Mouse (Mus musculus): ENCODE results near the gene Gm17387. TPM values are rescaled to one million over a fixed set of nuclear protein-coding genes. Genes with fewer than 3 reads are reported as not detected.
A peak's percentile ranks its signal among the peaks of the same experiment; 100 is the strongest.

The Gm17387 gene
- polyA plus RNA-seq, 1 experiment from 2014 or later = not detected

DNA sequence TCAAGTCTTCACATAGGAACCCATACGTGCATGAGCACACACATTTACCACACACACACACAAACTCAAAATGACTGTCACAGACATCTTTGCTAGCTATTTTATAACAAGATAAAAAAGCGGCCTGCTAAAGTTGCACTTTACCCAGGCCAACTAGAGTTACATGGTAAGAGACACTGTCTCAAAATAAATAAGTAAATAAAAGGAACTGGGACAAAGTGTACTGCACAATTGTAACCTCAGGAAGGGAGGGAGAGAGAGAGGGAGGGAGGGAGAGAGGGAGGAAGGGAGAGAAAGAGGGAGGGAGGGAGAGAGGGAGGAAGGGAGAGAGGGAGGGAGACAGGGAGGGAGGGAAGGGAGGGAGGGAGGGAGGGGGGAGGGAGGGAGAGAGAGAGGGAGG, 23.5 kb downstream of the Gm17387 start:
- H3K27ac ChIP-seq (replicated peaks in 1 of 2; ENCODE audit: control insufficient read depth in 1 of 2, insufficient read depth in 1 of 2, low read depth in 2 of 2, low read length in 2 of 2) = no peak overlapping the region
- WGBS = 72% methylated on average over 2 of the region's 2 CpGs

GRCm38 (mm10) chr7:141055785-141056184, 26.9 kb downstream of the Gm17387 start:
- no peak overlapping the region for H3K9ac ChIP-seq (ENCODE audit: low read length)
- H3K4me1 ChIP-seq (ENCODE audit: control insufficient read depth in 2 of 2, insufficient read depth in 2 of 2, low read length in 2 of 2) = 0 out of 4 replicates have a peak, but pooled peaks cover 2 to 5% of the 10 kb centered on the region in 2 experiments
- ATAC-seq (ENCODE audit: insufficient number of reproducible peaks, insufficient read depth, low FRiP score, low read depth) = no peak
- WGBS = 73% methylated on average over 4 of the region's 4 CpGs
- no peaks in the 10 kb centered on the region for H3K36me3 ChIP-seq (ENCODE audit: control insufficient read depth, insufficient read depth, low read length)
- peaks cover 30% of the 10 kb centered on the region for H3K27me3 ChIP-seq (ENCODE audit: control insufficient read depth, insufficient read depth, low read length)
- no peak overlapping the region for H3K27ac ChIP-seq (replicated peaks in 1 of 2; ENCODE audit: control insufficient read depth in 1 of 2, insufficient read depth in 1 of 2, low read depth in 2 of 2, low read length in 2 of 2)
- no peak overlapping the region for H3K4me2 ChIP-seq (ENCODE audit: low read length)
- no peak overlapping the region for H3K4me3 ChIP-seq (ENCODE audit: control insufficient read depth in 1 of 2, insufficient read depth in 1 of 2, low read depth in 1 of 2, low read length in 2 of 2)
- 0 out of 2 replicates have a peak, but pooled peaks cover 2% of the 10 kb centered on the region for H3K9me3 ChIP-seq (ENCODE audit: control insufficient read depth, low read length)

More for the DNA sequence above, 23.5 kb downstream of the Gm17387 start:
- no peak overlapping the region for H3K4me2 ChIP-seq (ENCODE audit: low read length)
- ATAC-seq (ENCODE audit: insufficient number of reproducible peaks, insufficient read depth, low FRiP score, low read depth) = no peak
- H3K27me3 ChIP-seq (ENCODE audit: control insufficient read depth, insufficient read depth, low read length) = no peaks in the 10 kb centered on the region; the same call in 1 of the 2 replicates
- H3K9me3 ChIP-seq (ENCODE audit: control insufficient read depth, low read length) = 0 out of 2 replicates have a peak, but pooled peaks cover 2% of the 10 kb centered on the region
- H3K4me1 ChIP-seq (ENCODE audit: control insufficient read depth in 2 of 2, insufficient read depth in 2 of 2, low read length in 2 of 2) = peaks cover under 1 to 6% of the 10 kb centered on the region in 2 experiments; a peak in 3 of 4 replicates
- no peaks in the 10 kb centered on the region for H3K36me3 ChIP-seq (ENCODE audit: control insufficient read depth, insufficient read depth, low read length)
- no peak overlapping the region for H3K4me3 ChIP-seq (ENCODE audit: control insufficient read depth in 1 of 2, insufficient read depth in 1 of 2, low read depth in 1 of 2, low read length in 2 of 2)
- no peak overlapping the region for H3K9ac ChIP-seq (ENCODE audit: low read length)

DNA sequence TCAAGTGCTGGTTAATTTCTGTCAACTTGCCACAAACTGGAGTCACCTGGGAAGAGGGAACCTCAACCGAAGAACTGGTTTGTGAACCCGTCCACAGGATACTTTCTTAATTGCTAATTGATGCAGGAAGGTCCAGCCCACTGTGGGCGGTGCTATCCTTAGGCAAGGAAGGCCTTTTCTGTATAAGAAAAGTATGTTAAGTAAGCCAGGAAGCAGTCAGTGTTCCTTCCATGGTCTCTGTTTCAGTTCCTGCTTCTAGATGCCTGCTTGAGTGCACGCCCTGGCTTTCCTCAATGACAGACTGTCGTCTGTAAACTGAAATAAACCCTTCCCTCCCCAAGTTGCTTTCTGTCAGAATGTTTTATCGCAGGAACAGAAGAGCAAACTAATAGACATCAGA, 28.0 kb downstream of the Gm17387 start:
- Histone ChIP-seq H3K27ac (replicated peaks in 1 of 2; ENCODE audit: control insufficient read depth in 1 of 2, insufficient read depth in 1 of 2, low read depth in 2 of 2, low read length in 2 of 2) (no peak overlapping the region), H3K9ac (ENCODE audit: low read length) (no peak overlapping the region), H3K9me3 (ENCODE audit: control insufficient read depth, low read length) (0 out of 2 replicates have a peak, but pooled peaks cover 2% of the 10 kb centered on the region), H3K4me3 (ENCODE audit: control insufficient read depth in 1 of 2, insufficient read depth in 1 of 2, low read depth in 1 of 2, low read length in 2 of 2) (no peak overlapping the region), H3K36me3 (ENCODE audit: control insufficient read depth, insufficient read depth, low read length) (no peaks in the 10 kb centered on the region), H3K27me3 (ENCODE audit: control insufficient read depth, insufficient read depth, low read length) (peaks cover 42% of the 10 kb centered on the region), H3K4me1 (ENCODE audit: control insufficient read depth in 2 of 2, insufficient read depth in 2 of 2, low read length in 2 of 2) (peaks cover 2 to 8% of the 10 kb centered on the region in 2 experiments; a peak in 1 of 4 replicates), H3K4me2 (ENCODE audit: low read length) (no peak overlapping the region)
- 79% methylated on average over 6 of the region's 6 CpGs for WGBS
- ATAC-seq (ENCODE audit: insufficient number of reproducible peaks, insufficient read depth, low FRiP score, low read depth) = no peak

- H3K9me3 ChIP-seq (ENCODE audit: control insufficient read depth, low read length) = 0 out of 2 replicates have a peak, but pooled peaks cover 2% of the 10 kb centered on the region
- H3K27me3 ChIP-seq (ENCODE audit: control insufficient read depth, insufficient read depth, low read length) = peaks cover 48% of the 10 kb centered on the region
- no peak overlapping the region for H3K9ac ChIP-seq (ENCODE audit: low read length)
- no peak for ATAC-seq (ENCODE audit: insufficient number of reproducible peaks, insufficient read depth, low FRiP score, low read depth)
- 80% methylated on average over 1 of the region's 1 CpGs for WGBS
- H3K4me2 ChIP-seq (ENCODE audit: low read length) = no peak overlapping the region
- peaks cover 2 to 8% of the 10 kb centered on the region in 2 experiments; a peak in 1 of 4 replicates for H3K4me1 ChIP-seq (ENCODE audit: control insufficient read depth in 2 of 2, insufficient read depth in 2 of 2, low read length in 2 of 2)
- H3K4me3 ChIP-seq (ENCODE audit: control insufficient read depth in 1 of 2, insufficient read depth in 1 of 2, low read depth in 1 of 2, low read length in 2 of 2) = no peak overlapping the region
- no peak overlapping the region for H3K27ac ChIP-seq (replicated peaks in 1 of 2; ENCODE audit: control insufficient read depth in 1 of 2, insufficient read depth in 1 of 2, low read depth in 2 of 2, low read length in 2 of 2)
- H3K36me3 ChIP-seq (ENCODE audit: control insufficient read depth, insufficient read depth, low read length) = no peaks in the 10 kb centered on the region
Observed at GRCm38 (mm10) chr7:141057541-141057940, 28.6 kb downstream of the Gm17387 start.

DNA sequence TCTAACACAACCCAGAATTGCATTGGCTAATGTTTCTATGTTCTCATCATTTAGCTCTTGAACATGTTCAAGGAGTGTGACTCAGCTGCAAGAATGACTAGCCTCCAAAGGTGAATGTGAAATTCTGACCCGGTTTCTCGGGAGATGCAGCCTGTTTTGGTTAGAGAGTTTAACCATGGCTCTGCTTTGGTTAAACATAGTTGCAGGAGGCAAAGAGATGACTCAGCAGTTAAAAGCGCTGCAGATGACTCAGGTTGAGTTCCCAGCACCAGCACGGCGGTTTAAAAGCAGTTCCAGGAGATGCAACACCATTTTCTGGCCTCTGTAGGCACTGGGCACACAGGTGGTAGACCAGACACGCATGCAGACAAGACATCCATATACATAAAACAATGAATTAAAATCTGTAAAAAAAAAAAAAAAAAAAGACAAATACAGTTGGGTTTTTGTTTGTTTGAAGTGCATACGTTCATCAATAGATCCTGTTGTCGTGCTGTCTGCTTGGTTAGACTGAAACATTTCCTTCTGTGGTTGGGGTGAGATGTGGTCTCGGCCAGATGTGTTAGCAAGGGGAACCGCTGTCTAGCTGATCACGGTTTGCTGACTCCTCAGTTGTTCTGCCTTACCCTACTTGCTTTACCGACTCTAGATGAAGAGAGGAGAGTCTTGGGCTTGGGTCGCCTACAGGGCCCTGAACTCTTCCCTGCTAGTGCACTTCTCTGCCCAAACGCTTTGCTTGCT, 29.8 kb downstream of the Gm17387 start:
- Histone ChIP-seq H3K9me3 (ENCODE audit: control insufficient read depth, low read length) (0 out of 2 replicates have a peak, but pooled peaks cover 2% of the 10 kb centered on the region), H3K27ac (replicated peaks in 1 of 2; ENCODE audit: control insufficient read depth in 1 of 2, insufficient read depth in 1 of 2, low read depth in 2 of 2, low read length in 2 of 2) (no peak overlapping the region), H3K27me3 (ENCODE audit: control insufficient read depth, insufficient read depth, low read length) (peaks cover 57% of the 10 kb centered on the region), H3K4me3 (ENCODE audit: control insufficient read depth in 1 of 2, insufficient read depth in 1 of 2, low read depth in 1 of 2, low read length in 2 of 2) (no peak overlapping the region), H3K9ac (ENCODE audit: low read length) (no peak overlapping the region), H3K36me3 (ENCODE audit: control insufficient read depth, insufficient read depth, low read length) (no peaks in the 10 kb centered on the region), H3K4me2 (ENCODE audit: low read length) (no peak overlapping the region), H3K4me1 (ENCODE audit: control insufficient read depth in 2 of 2, insufficient read depth in 2 of 2, low read length in 2 of 2) (peaks cover 2 to 8% of the 10 kb centered on the region in 2 experiments; a peak in 1 of 4 replicates)
- 79% methylated on average over 14 of the region's 14 CpGs for WGBS
- ATAC-seq (ENCODE audit: insufficient number of reproducible peaks, insufficient read depth, low FRiP score, low read depth) = no peak

- ATAC-seq (ENCODE audit: insufficient number of reproducible peaks, insufficient read depth, low FRiP score, low read depth) = no peak
- Histone ChIP-seq H3K27ac (replicated peaks in 1 of 2; ENCODE audit: control insufficient read depth in 1 of 2, insufficient read depth in 1 of 2, low read depth in 2 of 2, low read length in 2 of 2) (no peak overlapping the region), H3K4me3 (ENCODE audit: control insufficient read depth in 1 of 2, insufficient read depth in 1 of 2, low read depth in 1 of 2, low read length in 2 of 2) (no peak overlapping the region), H3K9ac (ENCODE audit: low read length) (no peak overlapping the region), H3K4me2 (ENCODE audit: low read length) (no peak overlapping the region), H3K9me3 (ENCODE audit: control insufficient read depth, low read length) (0 out of 2 replicates have a peak, but pooled peaks cover 2% of the 10 kb centered on the region), H3K36me3 (ENCODE audit: control insufficient read depth, insufficient read depth, low read length) (no peaks in the 10 kb centered on the region), H3K27me3 (ENCODE audit: control insufficient read depth, insufficient read depth, low read length) (peaks cover 62% of the 10 kb centered on the region), H3K4me1 (ENCODE audit: control insufficient read depth in 2 of 2, insufficient read depth in 2 of 2, low read length in 2 of 2) (peaks cover 2 to 8% of the 10 kb centered on the region in 2 experiments; a peak in 1 of 4 replicates)
- WGBS = 72% methylated on average over 2 of the region's 2 CpGs
Observed at GRCm38 (mm10) chr7:141059929-141060328, 31.0 kb downstream of the Gm17387 start.

DNA sequence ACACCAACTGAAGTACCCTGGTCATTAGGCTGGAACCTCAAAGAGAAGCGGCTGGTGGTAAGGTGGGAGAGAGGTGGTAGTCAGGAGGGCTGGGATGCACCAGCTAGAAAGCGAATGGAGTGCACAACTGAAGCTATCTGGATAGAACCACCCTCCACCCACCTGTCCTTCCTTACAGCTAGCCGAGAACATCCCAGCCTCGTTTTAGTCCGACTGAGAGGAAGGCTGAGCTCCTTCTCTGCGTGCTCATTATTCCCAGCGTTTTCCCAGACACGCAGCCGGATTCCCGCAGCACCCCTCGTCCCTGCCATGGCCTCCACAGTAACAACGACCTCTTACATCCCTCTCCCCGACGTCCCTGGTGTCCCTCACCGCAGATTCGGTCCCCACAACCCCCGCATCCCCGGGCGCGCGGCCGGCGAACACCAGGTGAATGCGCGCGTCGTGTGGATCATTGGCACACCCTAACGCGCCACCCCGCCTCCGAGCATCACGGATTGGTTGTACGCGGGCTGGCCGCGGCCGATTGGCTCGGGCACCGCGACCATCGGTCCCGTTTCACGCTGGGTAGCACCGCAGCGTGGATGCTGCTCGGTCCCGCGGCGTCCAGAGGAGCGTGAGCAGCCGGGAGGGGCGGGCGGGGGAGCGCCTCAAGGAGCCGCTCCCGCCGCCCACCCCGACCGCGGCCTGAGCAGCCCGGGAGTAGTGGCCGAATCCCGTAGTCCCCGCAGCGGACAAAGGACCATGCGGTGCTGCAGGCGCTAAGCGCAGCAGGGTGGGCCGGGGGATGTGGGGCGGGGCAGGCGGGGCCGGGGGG, 31.7 kb downstream of the Gm17387 start, which contains the start of gene B4galnt4:
Gene B4galnt4 (plus strand): TSS at position 679 of the 817 bp plus-strand sequence.
- Histone ChIP-seq H3K36me3 (ENCODE audit: control insufficient read depth, insufficient read depth, low read length) (no peaks in the 10 kb centered on the region), H3K4me1 (ENCODE audit: control insufficient read depth in 2 of 2, insufficient read depth in 2 of 2, low read length in 2 of 2) (peaks cover 2 to 8% of the 10 kb centered on the region in 2 experiments; a peak in 1 of 4 replicates), H3K27ac (replicated peaks in 1 of 2; ENCODE audit: control insufficient read depth in 1 of 2, insufficient read depth in 1 of 2, low read depth in 2 of 2, low read length in 2 of 2) (no peak within 1 kb of the TSS), H3K4me2 (ENCODE audit: low read length) (peak within 1 kb of the TSS; percentile 96), H3K9ac (ENCODE audit: low read length) (peak within 1 kb of the TSS; percentile 63), H3K4me3 (ENCODE audit: control insufficient read depth in 1 of 2, insufficient read depth in 1 of 2, low read depth in 1 of 2, low read length in 2 of 2) (peak within 1 kb of the TSS; percentile 44 to 57), H3K9me3 (ENCODE audit: control insufficient read depth, low read length) (0 out of 2 replicates have a peak, but pooled peaks cover 2% of the 10 kb centered on the region), H3K27me3 (ENCODE audit: control insufficient read depth, insufficient read depth, low read length) (peaks cover 62% of the 10 kb centered on the region)
- peak; percentile 77 for ATAC-seq (ENCODE audit: insufficient number of reproducible peaks, insufficient read depth, low FRiP score, low read depth)
- under 1% methylated on average over 66 of the region's 72 CpGs for WGBS
